Mouse (Mus musculus): ENCODE data around the gene Kcnk12.

Gene Kcnk12

GRCm38 (mm10) chr17:87797688-87798291 lies at the start of gene Kcnk12:
TSS of gene Kcnk12 (minus strand) at chr17:87797994.
- peak; percentile 25 for DNase-seq (ENCODE audit: low spot score)

- DNase-seq (ENCODE audit: low spot score) = no peak
These were observed 44.4 kb upstream of the Kcnk12 start for GRCm38 (mm10) chr17:87842156-87842555.

- no peak for DNase-seq (ENCODE audit: low spot score)
These were observed 42.3 kb upstream of the Kcnk12 start for GRCm38 (mm10) chr17:87840079-87840478.

- DNase-seq (ENCODE audit: low spot score) = no peak
These were observed 37.1 kb upstream of the Kcnk12 start for GRCm38 (mm10) chr17:87834850-87835249.

- DNase-seq (ENCODE audit: low spot score) = no peak
These were observed 29.1 kb upstream of the Kcnk12 start for GRCm38 (mm10) chr17:87826909-87827308.

GRCm38 (mm10) chr17:87826036-87826560 lies 28.3 kb upstream of the Kcnk12 start:
- DNase-seq (ENCODE audit: low spot score) = no peak

- DNase-seq (ENCODE audit: low spot score) = no peak
These were observed 27.7 kb upstream of the Kcnk12 start for GRCm38 (mm10) chr17:87825454-87826008.

- DNase-seq (ENCODE audit: low spot score) = no peak
These were observed 25.2 kb upstream of the Kcnk12 start for GRCm38 (mm10) chr17:87823031-87823430.

- no peak for DNase-seq (ENCODE audit: low spot score)
These were observed 11.8 kb upstream of the Kcnk12 start for GRCm38 (mm10) chr17:87809556-87809955.

- DNase-seq (ENCODE audit: low spot score) = no peak
These were observed 2.1 kb upstream of the Kcnk12 start for GRCm38 (mm10) chr17:87799948-87800340.

- no peak for DNase-seq (ENCODE audit: low spot score)
These were observed 1.6 kb upstream of the Kcnk12 start for GRCm38 (mm10) chr17:87799212-87799947.

GRCm38 (mm10) chr17:87798423-87798941 lies 688 bp upstream of the Kcnk12 start:
- peak; percentile 45 for DNase-seq (ENCODE audit: low spot score)

GRCm38 (mm10) chr17:87796881-87797416 lies 845 bp downstream of the Kcnk12 start:
- no peak for DNase-seq (ENCODE audit: low spot score)

- no peak for DNase-seq (ENCODE audit: low spot score)
These were observed 1.7 kb downstream of the Kcnk12 start for GRCm38 (mm10) chr17:87795927-87796714.

- DNase-seq (ENCODE audit: low spot score) = no peak
These were observed 3.0 kb downstream of the Kcnk12 start for GRCm38 (mm10) chr17:87794801-87795200.

GRCm38 (mm10) chr17:87793331-87793730 lies 4.5 kb downstream of the Kcnk12 start:
- no peak for DNase-seq (ENCODE audit: low spot score)

GRCm38 (mm10) chr17:87792623-87793315 lies 5.0 kb downstream of the Kcnk12 start:
- DNase-seq (ENCODE audit: low spot score) = no peak

- DNase-seq (ENCODE audit: low spot score) = no peak
These were observed 6.2 kb downstream of the Kcnk12 start for GRCm38 (mm10) chr17:87791517-87792098.

- no peak for DNase-seq (ENCODE audit: low spot score)
These were observed 7.1 kb downstream of the Kcnk12 start for GRCm38 (mm10) chr17:87790661-87791060.

GRCm38 (mm10) chr17:87788216-87788615 lies 9.6 kb downstream of the Kcnk12 start:
- no peak for DNase-seq (ENCODE audit: low spot score)

GRCm38 (mm10) chr17:87787711-87788110 lies 10.1 kb downstream of the Kcnk12 start:
- no peak for DNase-seq (ENCODE audit: low spot score)
